Mouse (Mus musculus): Measurements from ENCODE around the gene Scn9a. TPM values are rescaled to one million over a fixed set of nuclear protein-coding genes. Genes with fewer than 3 reads are reported as not detected.

Gene Scn9a
- total RNA-seq, 2 experiments from 2014 or later = not detected

GRCm38 (mm10) chr2:66465484-66465883, 169.3 kb downstream of the Scn9a start:
- ATAC-seq (replicated peaks; ENCODE audit: low FRiP score, low TSS enrichment, poor library complexity, severe bottlenecking) = no peak

- ATAC-seq (replicated peaks; ENCODE audit: low FRiP score, low TSS enrichment, poor library complexity, severe bottlenecking) = no peak
These were observed 169.8 kb downstream of the Scn9a start for GRCm38 (mm10) chr2:66464874-66465458.

GRCm38 (mm10) chr2:66463916-66464315, 170.8 kb downstream of the Scn9a start:
- ATAC-seq (replicated peaks; ENCODE audit: low FRiP score, low TSS enrichment, poor library complexity, severe bottlenecking) = no peak

- ATAC-seq (replicated peaks; ENCODE audit: low FRiP score, low TSS enrichment, poor library complexity, severe bottlenecking) = no peak
These were observed 172.3 kb downstream of the Scn9a start for GRCm38 (mm10) chr2:66462458-66462857.

- ATAC-seq (replicated peaks; ENCODE audit: low FRiP score, low TSS enrichment, poor library complexity, severe bottlenecking) = no peak
These were observed 194.1 kb downstream of the Scn9a start, which contains the start of gene Scn1a for GRCm38 (mm10) chr2:66440711-66441110. Scn1a (minus strand) TSS chr2:66440840.

GRCm38 (mm10) chr2:66439764-66440471, 194.8 kb downstream of the Scn9a start:
- no peak for ATAC-seq (replicated peaks; ENCODE audit: low FRiP score, low TSS enrichment, poor library complexity, severe bottlenecking)

- no peak for ATAC-seq (replicated peaks; ENCODE audit: low FRiP score, low TSS enrichment, poor library complexity, severe bottlenecking)
These were observed 198.5 kb downstream of the Scn9a start for GRCm38 (mm10) chr2:66436286-66436685.

Other genes starting within 250 kb of the Scn9a start
- not detected in 2 replicates for gene Scn1a, start 194.1 kb downstream of the Scn9a start, total RNA-seq (2014; fragmentation: Nextera tagmentation)
- not detected in 2 replicates for gene Scn1a, start 194.1 kb downstream of the Scn9a start, total RNA-seq (2017)
- not detected in 2 replicates for gene Scn7a, start 150.0 kb upstream of the Scn9a start, total RNA-seq (2014; fragmentation: Nextera tagmentation)
- gene Scn7a, start 150.0 kb upstream of the Scn9a start, total RNA-seq (2017) = not detected in 2 replicates